Mouse (Mus musculus) thymus, postnatal 25 days (tissue): Measurements from ENCODE around the gene Hpd.

Experiments
- DNase-seq: peaks from one replicate; pipeline ENCODE4 v3.0.0; 2022

The Hpd gene

DNA sequence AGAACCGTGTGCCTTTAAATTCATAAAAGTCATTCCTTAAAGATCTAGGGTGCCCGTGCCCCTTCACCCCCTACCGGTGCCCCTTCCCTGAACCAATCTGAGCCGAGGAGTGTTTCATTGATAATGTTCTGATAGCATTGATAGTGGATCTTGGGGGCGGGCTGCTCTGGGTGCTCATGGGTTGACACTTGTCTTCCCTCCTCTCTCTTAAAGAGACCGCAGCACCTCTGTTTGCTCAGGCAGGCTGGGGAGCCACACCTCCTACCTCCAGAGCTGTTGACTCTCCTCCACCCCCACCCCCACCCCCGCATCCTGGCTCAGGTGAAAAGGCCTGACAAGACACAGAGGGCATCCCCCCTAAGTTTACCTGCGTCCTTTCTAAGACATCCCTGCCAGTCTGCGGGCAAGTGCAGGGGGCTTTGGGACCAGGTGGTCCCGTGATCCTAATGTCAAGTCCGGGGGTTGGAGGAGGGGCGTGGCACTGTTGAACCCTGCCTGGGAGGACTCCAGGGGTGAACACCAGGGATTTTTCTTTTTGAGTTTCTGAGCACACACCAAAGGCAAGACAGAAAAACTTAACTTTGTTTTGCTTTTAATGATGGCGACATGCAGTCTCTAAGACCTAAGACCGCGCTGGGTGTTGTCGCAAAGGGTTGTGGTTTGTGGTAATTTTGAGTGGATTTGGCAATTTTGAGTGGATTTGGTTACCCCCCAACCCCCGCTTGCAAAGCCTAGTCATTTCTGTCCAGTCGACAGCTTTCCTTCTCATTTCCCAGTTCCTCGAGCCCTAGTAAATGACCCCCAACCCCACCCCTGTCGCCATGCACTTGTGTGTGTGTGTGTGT lies 37.6 kb downstream of the Hpd start:
- DNase-seq: peak; percentile 49

DNA sequence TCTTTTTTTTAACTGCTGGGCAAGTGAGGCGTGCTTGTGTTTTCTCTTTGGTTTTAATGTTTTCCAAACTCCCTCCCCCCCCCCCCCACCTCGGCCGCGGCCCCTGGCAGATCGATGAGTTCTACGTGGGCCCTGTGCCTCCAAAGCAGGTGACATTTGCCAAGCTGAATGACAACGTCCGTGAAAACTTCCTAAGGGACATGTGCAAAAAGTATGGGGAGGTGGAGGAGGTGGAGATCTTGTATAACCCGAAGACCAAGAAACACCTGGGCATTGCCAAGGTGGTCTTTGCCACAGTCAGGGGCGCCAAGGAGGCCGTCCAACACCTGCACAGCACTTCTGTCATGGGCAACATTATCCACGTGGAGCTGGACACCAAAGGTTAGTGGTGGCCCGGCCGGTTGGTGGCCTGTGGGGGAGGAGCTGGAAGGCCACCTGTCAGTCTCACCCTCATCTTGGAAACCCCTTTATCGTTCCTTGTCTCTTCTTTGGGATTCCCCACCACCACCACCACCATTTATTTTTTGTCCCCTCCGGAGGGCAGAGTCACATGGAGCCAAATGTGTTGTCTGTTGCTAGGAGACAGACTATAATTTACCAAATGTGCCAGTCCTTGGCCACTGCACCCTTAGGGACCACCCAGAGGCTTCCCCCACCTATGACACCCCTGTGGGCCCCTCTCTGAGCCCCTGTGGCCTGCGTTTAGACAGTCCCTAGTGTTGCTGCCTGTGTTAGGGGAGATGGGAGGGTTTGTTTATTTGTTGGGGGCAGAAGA lies 38.4 kb downstream of the Hpd start:
- DNase-seq: no peak

DNA sequence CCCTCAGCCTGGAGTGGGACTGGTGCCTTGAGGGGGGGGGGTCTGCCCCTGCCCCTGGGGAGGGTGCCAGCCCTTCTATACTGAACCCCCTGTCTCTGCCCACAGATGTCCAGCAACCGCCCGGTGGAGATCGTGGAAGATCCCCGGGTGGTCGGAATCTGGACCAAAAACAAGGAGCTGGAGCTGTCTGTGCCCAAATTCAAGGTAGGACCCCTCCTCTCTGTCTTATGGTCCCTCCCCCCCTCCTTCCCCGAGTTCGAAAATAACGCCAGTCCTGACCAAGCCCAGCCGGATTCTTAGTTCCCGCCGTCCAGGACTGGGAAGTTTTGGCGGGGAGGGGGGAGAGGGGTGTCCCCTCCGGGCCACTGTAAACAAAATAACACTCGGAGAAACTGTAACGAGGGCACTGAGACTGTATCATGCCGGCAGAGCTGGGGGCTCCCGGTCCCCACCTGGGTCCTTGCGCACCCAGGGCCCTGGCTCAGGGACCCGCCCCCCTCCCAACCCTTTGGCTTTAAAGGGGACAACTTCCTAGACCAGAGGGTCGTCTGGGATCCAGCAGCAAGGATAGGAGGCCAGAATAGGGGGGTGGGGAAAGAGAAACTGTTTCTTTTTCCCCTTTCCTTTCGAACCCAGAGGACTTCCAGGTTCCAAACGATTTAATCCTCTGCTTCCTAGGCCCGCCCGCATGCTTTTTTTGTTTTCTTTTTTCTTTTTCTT lies 39.1 kb downstream of the Hpd start:
- DNase-seq: peak; percentile 45

DNA sequence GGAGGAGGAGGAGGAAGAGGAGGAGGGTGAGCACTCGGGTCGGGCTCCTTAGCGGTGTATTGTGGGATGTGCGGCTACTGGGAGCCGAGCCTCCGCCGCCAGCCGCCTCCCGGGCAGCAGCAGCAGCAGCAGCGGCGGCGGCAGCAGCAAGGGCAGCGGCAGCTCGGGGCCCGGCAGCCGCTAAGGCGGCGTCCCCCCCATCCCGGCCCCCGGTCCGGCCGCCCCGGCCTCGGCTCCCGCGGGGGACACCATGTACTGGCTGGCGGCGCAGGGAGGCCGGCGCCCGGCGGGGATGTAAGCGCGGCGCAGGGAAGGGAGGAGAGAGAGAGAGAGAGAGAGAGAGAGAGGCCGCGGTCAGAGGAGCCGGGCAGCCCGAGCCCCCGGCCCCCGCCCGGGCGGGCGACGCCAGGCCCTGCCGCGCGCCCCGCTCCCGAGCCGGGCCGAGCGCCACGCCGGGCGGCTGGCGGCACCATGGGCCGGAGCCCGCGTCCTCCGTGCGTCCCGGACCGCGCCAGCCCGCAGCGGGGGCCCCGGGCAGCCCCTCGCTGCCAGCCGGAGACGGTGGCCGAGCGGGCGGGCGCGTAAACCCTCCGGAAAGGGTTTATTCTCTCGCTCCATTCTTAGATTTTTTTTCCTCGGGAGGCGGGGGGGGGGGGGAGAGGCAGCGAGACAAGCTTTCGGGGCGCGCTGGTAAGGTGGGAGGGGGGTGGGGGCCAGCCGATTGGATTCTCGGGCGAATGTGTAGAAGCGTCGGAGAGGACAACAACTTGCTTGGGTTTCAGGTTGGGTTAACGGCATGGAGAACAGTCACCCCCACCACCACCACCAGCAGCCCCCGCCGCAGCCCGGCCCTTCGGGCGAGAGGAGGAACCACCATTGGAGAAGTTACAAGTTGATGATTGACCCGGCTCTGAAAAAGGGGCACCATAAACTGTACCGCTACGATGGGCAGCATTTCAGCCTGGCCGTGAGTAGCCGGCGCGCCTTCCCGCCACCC lies 40.1 kb downstream of the Hpd start, which contains the start of gene Setd1b:
TSS of gene Setd1b (plus strand) at position 33 of the 997 bp plus-strand sequence.
- peak; percentile 77 for DNase-seq

DNA sequence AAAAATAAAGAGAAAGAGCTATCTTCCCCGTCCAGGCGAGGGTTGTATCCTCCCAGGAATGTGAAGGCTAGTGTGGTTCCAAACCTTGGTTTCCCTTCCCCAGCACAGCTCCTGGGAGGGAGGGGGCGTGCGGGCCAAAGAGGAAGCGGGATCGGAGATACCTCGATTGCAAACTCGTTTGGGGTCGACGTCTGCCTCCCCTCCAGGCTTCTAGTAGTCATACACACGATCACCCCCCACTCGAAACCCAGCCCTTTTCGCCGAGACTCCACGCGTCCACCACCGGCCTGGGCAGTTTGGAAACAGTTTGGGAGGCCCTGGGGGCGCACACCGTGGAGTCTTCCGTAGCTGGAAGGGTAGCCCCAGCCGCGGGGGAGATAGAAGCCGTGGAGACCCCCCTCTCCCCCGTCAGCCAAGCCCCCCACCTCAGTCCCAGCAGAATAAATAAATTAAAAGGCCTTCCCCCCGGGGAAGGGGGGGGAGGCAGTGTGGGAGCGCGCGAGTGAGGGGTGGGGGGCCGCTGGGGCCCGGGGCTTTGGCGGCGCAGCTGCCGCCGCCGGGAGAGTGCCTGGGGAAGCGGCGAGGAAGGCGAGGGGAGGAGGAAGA lies 40.9 kb downstream of the Hpd start:
- peak; percentile 71 for DNase-seq

DNA sequence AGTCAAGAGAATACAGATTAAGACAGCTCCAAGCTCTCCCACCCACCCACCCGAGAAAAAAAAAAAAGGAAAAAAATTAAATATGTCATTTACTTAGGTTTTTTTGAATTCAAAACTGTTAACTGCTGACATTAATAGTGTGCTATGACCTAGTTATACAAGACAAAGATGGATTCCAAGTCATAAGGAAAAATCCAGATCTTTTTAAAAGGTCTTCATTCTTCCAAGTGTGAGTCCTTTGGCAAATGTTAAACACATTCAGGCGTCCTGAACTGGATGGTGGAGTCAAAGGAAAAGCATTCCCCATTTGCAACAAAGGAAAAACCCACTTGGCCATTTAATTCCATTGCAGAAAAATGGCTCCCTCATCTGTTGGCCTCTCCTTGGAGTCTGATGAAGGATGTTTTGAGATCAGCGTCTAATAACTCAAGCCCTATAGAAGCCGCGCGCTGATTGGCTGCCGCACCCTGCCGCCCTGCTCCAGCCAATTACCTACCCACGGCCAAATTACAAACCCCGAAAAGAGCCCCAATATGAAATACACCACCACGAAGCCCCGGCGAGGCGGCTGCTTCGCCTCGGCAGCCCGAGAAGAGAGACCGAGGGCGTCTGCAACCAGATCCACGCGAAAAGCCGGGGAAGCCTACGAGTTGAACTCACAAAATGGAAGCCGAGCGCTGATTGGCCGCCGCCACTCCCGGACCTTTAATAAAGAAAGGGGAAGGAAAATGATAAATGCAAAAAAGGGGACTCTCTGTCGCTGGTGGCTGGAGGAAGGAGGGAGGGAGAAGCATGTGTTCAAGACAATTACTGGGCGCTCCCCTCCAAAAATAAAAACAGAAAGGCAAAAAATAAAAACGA lies 41.6 kb downstream of the Hpd start:
- DNase-seq: peak; percentile 87

DNA sequence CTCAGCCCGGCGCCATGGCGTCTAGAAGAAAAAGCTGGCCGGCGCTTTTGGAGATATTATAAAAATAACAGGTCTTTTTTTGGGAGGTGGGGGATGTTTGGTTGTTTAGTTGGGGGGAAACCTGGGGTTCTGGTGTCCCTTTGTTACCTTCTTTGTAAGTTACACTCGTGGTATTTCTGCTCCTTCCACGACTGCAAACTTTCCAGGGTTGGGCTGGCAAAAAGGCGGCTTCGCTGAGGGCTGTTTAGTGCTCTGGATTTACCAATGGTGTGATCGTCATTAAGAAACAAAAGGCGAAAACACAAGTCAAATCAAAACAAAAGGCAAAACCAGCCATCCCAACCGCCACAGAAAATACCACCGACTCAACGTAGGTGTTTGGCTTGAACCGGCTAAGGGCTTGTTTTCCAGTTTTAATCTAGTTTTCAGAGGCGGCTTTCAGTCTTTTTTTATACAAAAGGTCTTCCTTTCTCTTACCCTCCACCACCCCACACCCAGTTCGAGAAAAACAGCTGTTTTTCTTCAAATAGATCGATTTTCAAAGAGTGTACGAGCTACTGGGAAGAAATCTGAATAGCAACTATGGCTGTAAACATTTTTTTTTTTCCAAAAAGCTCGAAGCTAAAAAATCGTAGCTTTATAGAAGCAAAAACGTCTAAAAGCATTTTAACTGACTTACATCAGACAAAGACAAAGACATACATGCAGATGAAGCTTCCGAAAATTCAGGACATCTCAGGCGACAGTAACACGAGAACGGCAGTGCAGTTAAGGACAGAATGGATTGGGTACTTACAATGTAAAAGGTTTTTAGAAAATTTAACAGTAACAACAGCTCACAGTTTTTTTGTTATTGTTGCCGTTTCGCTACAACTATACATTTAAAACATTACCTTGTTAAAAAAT lies 42.6 kb downstream of the Hpd start:
- peak; percentile 63 for DNase-seq

DNA sequence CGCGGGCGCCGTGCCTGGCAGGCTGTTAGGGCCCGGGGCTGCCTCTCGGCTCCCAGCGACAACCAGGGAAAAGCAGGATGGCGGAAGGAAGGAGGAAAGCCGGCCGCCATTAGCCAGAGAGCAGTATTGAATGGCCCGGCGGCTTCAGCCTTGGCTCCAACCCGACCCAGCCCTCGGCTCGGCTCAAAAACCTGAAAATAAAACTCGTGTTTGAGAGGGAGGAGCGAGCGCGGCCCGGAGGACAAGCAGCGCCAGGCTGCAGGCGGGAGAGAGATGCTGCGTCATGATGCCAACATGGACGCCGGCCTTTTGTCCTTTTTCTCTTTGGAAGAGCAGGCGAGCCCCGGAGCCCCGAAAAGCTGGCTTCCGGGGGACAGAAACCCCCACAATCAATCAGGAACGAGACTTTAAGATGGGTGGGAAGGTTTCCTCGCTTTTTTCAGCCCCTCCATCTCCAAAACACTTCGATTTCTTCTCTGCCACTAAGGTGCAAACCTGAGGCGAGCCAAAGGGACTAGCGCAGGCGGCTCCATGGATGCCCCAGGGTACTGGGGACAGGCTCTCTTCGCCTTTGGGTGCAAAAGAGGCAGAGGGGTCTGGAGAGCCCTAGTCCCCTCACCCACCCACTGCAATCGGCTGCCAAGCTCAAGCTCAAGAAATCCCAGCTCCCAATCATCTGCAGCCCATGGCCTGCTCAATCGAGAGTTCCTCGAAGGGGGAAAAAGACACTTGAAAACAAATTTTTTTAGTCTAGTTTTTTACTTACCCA lies 43.4 kb downstream of the Hpd start:
- DNase-seq: peak; percentile 82

DNA sequence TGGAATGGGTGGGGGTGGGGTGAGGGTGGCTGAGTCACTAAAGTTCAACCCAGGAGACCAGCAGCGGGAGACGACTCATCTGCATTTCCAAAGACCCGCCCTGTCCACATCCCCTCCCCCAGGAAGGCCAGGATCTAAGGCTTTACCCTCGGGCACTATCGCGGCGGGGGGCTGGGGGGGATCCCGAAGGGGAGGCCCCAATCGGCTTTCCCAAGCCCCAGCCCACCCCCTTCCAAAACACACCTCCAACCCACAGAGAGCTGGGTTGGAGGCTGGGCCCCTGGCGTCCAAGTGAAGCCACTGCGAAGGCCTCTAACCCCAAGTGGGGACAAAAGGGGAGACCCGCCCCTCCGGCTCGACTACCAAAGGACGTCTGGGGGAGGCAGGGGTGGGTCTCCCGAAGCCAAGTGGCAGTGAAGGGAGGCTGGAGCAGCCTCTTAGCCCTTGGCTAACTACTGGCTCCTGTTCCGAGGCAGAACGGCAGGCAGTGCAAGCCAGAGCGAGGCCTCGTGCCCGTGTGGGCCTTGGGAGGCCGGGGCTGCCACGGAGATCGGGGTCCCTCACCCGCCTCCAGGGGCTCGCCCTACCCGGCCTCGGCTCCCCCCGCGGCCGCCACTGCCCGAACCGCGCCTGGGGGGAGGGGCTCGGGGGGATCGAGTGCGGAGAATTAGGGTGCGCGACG lies 44.2 kb downstream of the Hpd start:
- DNase-seq: peak; percentile 63

DNA sequence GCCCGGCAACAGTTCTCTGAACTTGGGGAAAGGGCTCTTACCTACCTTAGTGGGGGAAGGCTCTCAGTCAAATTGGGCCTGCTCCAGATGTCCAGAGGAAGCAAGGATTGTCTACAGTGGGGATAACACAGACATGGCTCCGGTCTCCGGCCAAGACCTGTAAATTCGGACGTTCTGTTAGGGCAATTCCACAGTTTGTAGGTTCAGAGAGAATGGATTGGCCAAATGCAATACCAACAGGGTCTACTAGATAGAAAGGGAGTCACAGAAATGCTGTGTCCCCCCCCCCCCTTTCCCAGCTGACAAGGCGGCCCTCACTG lies 44.7 kb downstream of the Hpd start:
- no peak for DNase-seq

DNA sequence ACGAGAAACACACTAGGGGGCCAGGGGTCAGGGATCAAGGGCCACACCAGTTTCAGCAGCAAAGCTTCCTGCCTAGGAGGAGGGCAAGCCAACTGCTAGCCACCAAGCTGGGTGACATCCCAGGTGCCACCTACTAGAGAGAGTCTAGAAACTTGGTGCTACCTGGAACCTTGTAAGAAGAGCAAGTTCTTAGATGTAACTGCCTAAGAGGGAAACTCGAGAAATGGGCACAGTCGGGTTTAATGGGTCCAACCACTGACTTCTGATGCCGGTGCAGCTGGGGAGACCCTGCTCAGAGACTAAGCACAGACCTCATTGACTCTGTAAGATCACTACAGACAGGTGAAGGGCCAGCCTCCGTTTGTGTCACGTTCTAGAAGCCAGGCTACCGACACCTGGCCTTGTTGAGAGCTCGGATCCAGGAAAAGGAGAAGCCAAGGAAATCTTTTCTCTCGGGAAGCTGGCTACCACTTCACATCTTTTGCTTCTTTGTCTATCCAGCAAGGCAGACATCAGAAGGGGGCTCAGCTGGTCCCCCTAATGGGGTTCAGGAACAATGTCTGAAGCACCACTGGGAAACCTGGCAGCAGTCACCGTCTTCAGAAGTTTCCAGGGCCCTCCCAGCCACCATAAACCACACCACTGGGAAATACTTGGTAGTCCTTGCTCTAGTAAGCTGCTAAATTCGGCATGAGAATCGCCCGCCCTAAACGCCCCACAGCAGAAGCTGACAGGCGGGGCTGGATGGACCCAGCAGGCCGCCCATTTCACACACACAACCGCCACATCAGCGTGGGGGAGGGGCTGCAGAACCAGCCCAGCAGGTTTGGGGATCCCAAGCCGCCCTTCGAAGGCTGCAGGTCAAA lies 45.2 kb downstream of the Hpd start:
- DNase-seq: peak; percentile 69

DNA sequence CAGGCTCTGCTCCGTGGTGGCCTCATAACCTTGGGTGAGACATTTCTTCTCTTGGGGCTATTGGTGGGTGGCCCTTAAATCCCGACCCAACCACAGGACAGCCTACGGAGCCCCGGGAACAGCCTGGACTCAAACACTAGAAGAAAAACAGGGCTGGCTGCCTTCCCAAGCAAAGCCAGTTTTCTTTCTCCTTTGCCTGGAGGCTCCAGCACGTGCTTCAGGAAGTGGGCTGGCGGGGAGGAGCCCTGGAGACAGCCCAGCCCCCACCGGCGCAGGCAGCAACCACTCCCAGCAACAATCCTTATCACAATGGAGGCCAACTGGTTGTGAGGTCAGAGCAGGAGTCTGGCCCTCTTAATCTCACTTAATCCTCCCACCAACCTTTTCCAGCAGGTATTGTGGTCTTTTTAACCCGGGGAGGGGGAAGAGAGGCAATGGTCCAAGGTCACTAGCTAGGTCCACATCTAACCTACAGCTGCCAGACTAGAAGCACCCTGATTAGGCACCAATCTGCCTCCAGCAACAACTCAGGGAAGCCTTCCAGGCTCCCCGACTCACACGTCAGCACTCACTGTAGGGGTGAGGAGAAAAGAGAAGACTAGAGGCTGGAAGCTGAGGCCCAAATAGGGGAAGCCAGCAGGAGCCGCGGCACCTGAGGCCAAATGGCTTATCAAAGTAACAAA lies 46.0 kb downstream of the Hpd start:
- DNase-seq: peak; percentile 74

DNA sequence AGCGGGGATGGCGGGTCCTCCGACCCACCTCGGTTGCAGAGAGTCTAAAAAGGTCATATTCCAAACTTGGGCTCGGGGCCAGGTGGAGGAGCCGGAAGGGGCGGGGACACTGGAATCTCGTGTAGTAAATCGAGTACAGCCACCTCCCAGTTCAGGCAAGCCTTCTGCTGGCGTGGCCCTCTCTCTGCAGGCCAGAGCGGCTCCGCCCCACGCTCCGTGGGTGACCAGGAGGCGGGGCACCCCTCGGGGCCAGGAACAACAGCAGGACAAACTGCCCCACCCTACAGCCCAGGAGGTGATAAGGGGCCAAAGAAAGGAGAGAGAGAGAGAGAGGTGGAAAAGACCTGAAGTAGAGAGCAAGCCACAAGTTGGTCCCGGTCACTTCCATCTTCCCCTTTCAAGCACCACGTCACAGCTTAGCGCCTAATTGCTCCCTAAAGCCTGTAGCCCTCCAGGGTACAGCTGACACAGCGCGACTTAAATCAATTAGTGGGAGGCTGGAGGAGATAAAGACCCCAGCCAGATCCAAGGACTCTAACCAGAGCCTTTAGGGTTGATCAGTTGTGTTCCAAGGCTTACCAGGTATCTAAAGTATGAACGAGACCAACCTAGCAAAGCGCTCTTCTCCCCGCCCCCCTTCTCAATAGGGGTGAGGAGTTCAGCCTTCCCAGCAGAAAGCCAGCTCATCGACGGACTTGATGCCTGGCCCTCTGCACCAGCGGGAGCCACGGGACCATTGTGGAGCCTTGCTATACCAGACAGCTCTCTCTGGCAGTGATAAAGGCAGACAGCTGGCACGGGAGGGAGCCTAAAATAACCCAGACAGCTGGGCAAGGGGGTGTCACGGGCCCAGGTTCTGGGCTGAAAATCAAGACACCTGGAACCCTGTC lies 46.8 kb downstream of the Hpd start:
- DNase-seq: peak; percentile 47

DNA sequence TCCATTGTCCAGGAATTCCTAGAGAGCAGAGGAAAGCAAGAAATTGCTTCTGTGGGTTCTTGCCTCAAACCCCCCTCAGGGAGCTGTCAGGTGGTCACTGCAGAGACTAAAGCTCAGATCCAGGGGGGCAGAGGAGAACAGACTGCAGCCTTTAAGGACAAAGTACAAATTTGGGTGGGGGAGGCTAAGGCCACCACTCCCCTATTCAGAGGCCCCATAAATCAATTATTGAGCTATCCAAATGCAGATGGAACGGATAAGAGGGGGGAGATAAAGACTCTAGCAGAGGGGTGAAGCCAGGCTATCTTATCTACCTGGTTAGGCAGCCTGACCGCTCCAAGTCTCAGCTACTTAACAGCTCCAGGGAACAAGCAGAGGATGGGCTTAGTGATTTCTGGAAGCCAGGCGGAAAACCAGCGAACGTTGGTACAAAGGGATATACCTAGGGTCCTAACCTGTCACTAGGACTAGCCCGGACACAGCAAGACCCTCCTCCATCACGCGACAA lies 47.6 kb downstream of the Hpd start:
- no peak for DNase-seq

DNA sequence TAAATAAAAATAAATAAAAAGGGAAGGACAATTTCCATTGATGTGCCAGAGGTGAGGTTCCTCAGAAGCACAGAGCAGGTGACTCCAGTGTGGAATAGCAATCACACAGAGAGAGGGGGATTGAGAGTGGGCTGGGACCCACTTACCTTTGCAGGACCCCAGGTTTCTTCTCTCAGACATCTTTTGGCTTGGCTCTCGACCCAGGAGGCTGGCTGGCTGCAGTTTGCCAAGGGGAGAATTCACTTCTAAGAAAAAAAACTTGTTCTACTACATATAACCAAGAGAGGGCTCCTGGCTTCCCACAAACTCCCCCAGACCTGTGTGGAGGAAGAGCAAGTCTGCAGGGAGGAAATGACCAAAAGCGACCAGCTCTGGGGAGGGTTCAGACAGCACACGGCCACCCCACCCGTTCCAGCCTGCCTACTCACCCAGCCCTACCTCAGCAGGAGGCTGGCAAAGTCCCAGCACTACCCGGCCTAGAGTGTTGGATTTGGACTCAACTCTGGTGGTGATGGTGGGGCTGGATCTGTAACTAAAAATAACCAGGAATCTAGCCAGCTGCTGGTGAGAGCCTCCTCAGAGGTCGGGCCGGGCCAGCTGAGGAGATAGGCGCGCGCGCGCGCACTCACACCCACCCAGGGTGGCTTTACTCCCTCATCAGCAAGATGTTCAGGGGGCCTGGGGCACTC lies 48.2 kb downstream of the Hpd start:
- DNase-seq: no peak
